Mouse (Mus musculus): ENCODE measurements around the gene Bdp1.
"Not testable (repeated sequence)": the region's sequence is repeated elsewhere in the genome, so short reads cannot be mapped to it uniquely, and the experiment has no call there.

The Bdp1 gene

GRCm38 (mm10) chr13:100103748-100104254 is at the start of gene Bdp1:
Gene Bdp1 (minus strand): TSS chr13:100104070.
- DNase-seq (ENCODE audit: low spot score) = peak; percentile 95

DNA sequence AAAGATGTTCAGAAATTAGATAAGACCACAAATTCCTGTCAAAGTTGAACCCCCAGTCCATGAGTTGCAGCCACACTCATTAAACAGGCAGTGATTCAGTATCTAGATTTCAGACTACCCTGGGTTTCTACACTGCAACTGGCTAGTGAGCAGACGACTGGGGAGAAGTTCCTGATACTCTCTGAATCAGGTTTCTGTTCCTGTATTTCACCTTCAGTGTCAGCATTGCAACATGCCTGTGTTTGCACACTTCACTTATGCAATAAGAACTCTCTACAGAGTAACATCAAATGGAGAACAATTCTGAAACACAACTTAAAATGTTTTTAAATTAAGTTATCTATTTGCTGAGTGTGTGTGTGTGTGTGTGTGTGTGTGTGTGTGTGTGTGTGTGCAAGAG is 48.8 kb upstream of the Bdp1 start:
- DNase-seq (ENCODE audit: low spot score) = peak; percentile 61

GRCm38 (mm10) chr13:100141646-100142314 is 37.9 kb upstream of the Bdp1 start:
- no peak for DNase-seq (ENCODE audit: low spot score)

- DNase-seq (ENCODE audit: low spot score) = no peak
Measured at GRCm38 (mm10) chr13:100125258-100125643, 21.4 kb upstream of the Bdp1 start.

- peak; percentile 93 for DNase-seq (ENCODE audit: low spot score)
Measured at GRCm38 (mm10) chr13:100124423-100125257, 20.8 kb upstream of the Bdp1 start, which contains the start of gene Smn1. Gene Smn1 (plus strand): TSS chr13:100124852.

DNA sequence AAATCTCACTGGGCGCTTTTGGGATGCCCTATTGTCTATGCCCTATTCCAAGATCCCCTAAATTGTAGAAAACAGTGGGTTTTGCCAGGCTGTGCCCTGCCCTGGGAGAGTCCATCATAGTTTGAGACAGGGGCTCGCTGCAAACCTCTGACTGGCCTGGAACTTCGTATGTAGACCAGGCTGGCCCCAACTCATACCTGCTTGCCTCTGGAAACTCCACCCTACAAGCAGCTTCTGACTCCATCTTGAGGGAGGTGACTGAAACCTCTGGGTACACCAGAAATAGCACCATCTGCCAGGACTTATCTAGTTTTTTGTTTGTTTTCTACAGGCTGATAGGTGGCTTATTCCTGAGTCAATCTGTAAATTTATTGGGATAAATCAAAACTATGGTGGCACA is 20.1 kb upstream of the Bdp1 start:
- no peak for DNase-seq (ENCODE audit: low spot score)

DNA sequence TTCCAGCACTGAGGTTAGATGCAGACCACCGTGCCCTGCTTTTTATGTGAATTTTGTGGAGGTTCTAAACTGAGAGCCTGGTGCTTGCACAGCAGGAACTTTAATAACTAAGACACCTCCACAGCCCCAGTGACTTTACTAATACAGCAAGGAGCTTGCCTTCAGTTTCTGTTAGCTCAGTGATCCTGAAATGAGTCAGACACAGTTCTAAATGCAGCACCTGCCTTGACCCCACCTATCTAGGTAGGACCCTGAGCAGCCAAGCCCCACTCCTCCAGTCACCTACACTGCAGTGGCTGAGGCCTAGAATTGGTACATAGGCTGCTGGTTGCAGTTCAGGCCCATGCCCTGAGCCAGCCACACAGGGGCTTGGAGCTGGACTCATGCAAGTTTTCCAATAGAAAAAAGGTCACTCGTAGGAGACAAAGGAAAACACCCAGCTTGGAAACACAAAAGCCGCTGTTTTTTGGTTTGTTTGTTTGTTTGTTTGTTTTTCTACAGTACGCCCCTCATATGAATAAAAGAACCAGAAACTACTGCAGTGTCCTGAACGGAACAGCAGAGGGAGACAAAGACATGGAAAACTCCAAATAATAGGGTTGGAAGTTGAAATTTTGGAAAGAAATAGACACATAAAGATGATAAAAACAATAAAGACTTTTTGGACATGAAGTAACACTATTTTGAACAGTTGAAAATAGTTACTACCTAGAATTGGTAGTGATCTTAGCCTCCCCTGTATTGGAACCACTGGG is 8.5 kb upstream of the Bdp1 start:
- DNase-seq (ENCODE audit: low spot score) = no peak

GRCm38 (mm10) chr13:100107652-100108472 is 4.0 kb upstream of the Bdp1 start, which contains the start of gene Serf1:
Gene Serf1 (plus strand): TSS chr13:100108012.
- DNase-seq (ENCODE audit: low spot score) = peak; percentile 76

GRCm38 (mm10) chr13:100103052-100103658 is 715 bp downstream of the Bdp1 start:
- no peak for DNase-seq (ENCODE audit: low spot score)

DNA sequence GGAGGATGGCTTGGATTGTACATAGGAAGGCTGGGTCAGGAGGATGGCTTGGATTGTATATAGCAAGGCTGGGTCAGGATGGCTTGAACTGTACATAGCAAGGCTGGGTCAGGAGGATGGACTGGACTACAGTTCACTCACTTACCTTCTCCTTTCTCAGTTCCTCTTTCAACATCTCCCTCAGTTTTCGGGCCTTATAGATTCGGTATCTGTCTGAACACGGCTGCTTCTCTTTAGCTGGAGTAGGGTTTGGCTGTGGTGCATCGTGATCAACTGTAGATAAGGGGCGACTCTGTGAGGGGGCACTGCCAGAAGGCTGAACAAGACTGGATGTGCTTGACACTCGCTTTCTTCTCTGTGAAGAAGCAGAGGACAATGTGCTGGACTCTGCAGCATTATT is 5.1 kb downstream of the Bdp1 start:
- DNase-seq (ENCODE audit: low spot score) = no peak

- no peak for DNase-seq (ENCODE audit: low spot score)
Measured at GRCm38 (mm10) chr13:100071473-100071872, 32.4 kb downstream of the Bdp1 start.

DNA sequence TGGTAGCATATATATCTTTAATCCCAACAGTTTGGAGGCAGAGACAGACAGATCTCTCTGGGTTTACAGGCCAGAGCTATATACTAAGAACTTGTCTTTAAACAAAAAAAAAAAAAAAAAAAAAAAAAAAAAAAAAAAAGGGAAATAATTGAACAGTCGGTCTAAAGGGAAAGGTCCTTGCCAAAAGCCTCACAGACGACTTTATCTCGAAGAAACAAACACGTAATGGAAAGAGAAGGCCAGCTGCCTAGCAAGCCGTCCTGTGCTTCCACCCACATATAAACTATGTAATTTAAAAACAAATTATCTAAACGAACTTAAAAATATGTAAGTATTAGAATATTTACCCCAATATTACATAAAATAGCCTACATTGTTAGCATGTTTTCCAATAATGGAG is 36.0 kb downstream of the Bdp1 start:
- no peak for DNase-seq (ENCODE audit: low spot score)

GRCm38 (mm10) chr13:100063936-100064335 is 39.9 kb downstream of the Bdp1 start:
- DNase-seq (ENCODE audit: low spot score) = peak; percentile 12

DNA sequence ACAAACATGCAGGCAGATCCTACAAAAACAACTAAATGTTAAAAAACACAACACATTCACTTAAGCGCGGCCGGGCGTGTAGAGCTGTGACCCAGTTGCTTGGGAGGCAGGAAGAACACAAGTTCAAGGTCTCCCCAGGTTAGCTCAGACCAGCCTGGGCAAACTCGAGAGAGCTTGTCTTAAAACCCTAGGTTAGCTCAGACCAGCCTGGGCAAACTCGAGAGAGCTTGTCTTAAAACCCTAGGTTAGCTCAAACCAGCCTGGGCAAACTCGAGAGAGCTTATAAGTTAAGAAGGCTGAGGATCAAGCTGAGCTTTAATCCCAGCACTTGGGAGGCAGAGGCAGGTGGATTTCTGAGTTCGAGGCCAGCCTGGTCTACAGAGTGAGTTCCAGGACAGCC is 46.1 kb downstream of the Bdp1 start:
- DNase-seq (ENCODE audit: low spot score) = not testable (repeated sequence)

- no peak for DNase-seq (ENCODE audit: low spot score)
Measured at GRCm38 (mm10) chr13:100026013-100026412, 77.9 kb downstream of the Bdp1 start.

DNA sequence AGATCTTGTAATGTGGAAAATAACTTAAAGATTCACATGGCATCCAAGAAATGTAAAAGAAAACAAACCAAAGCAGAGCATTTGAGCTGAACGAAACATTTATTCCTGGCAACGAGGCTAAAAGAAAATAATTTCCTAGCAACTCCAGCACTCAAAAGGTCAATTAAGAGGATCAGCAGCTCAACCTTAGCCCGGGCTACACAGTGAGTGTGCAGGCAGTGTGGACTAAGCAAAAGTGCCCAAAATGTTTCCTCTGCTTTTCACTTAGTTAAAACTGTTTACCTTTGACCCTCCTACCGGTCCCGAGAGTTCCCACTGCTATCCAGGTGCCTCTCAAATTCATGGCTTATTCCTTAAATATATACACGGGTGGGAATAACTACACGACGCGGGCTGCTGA is 87.0 kb downstream of the Bdp1 start:
- no peak for DNase-seq (ENCODE audit: low spot score)

DNA sequence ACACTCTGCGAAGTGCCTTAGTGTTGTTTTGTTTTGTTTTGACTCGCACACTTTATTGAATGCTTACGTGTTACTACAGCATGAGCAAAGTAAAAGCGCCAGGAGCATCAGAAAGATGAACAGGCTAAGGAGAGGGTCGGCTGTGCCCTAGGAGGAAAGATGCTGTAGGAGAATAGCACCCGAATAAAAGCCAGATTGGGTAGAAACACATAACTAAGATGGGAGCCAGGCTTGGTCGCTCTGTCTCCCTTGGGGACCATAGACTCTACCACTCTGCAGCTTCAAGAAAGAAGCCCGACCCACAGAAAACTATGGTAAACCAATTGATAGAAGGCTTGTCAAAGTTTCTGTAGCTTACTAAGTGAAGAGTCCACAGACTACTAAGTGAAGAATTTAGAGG is 87.9 kb downstream of the Bdp1 start:
- DNase-seq (ENCODE audit: low spot score) = no peak

- peak; percentile 85 for DNase-seq (ENCODE audit: low spot score)
Measured at GRCm38 (mm10) chr13:100014906-100015895, 88.7 kb downstream of the Bdp1 start, which contains the start of gene Mccc2. Gene Mccc2 (minus strand): TSS chr13:100015639.

GRCm38 (mm10) chr13:100005911-100006496 is 97.9 kb downstream of the Bdp1 start:
- no peak for DNase-seq (ENCODE audit: low spot score)
